Mouse (Mus musculus) left cerebral cortex, adult 2 months (tissue): ENCODE measurements at regions not wholly inside any gene's neighbourhood (a gene's known extent, or its start where the extent isn't known, plus 50 kb on each side); places are given as distances from the start of the nearest gene placed in this dataset.

Source experiments
- DNase-seq, 2 experiments: peaks; one replicate each; pipeline ENCODE4 v3.0.0; 2021 to 2022; ENCODE audit warnings: low spot score in 2 of 2, mixed read lengths in 1 of 2; ENCODE audit errors: extremely low spot score in 1 of 2
- H3K27ac ChIP-seq: fragments of 200-600 bp; 2 replicates; pipeline ENCODE4 v1.8.1; 2022
- H3K4me3 ChIP-seq: fragments of 200-600 bp; 2 replicates; pipeline ENCODE4 v1.8.1; 2022
- CTCF ChIP-seq: fragments of 200-600 bp; IDR thresholded peaks from 2 replicates; pipeline ENCODE4 v1.8.1; 2022; ENCODE audit warnings: antibody characterized with exemption, mild to moderate bottlenecking, moderate library complexity
- intact Hi-C: fragments of 180-260 bp; cut with DNase I; formaldehyde crosslinking; loops from one replicate; pipeline ENCODE4 v1.15.1; 2025

DNA sequence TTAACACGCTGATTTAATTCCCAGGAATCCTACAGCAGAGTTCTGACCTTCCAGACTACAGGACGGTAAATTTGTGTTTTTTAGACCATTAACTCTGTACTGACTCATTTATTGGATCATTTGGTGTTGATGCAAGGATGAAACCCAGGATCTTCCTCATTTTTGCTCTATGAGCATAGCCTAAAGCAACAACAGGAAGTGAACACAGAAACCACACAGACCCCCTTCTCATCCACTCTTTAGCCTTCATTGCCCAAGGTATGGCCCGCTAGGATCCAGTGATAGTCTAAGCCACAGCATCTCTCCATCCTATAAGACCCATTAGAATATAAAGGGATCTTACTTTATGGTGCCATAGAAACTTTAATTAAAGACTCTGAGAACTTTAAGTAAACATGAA is 56.5 kb upstream of the Grin2b start:
- intact Hi-C loops = no loop called here
- Histone ChIP-seq H3K4me3 (no peak overlapping the region), H3K27ac (no peak overlapping the region)
- DNase-seq = no peak
- TF ChIP-seq CTCF = no peak

DNA sequence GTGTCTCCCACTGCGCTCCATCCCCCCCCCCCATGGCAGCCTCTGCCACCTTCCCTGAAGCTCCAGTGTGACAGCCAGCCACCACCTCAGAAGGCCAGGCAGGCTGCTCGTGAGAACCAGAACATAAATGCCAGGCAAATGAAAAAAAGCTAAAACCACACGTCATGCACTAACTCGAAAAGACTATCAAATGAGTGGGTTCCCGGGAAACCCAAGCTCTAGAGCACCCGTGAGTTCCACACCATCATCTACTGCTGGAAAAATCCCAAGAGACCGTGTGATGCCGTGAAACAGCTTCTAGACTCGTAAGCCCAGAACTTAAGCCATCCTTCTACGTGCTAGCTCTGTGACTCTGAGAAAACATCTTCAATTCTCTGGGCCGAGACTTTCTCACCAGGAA is 62.2 kb upstream of the Grin2b start:
- no peak for DNase-seq
- intact Hi-C loops = loop anchor here (5.0 kb wide), 1 partner anchor 117 kb away; no protein-coding TSS in a partner anchor
- TF ChIP-seq CTCF = no peak
- Histone ChIP-seq H3K27ac (peak overlapping the region; percentile 41), H3K4me3 (no peak overlapping the region)

DNA sequence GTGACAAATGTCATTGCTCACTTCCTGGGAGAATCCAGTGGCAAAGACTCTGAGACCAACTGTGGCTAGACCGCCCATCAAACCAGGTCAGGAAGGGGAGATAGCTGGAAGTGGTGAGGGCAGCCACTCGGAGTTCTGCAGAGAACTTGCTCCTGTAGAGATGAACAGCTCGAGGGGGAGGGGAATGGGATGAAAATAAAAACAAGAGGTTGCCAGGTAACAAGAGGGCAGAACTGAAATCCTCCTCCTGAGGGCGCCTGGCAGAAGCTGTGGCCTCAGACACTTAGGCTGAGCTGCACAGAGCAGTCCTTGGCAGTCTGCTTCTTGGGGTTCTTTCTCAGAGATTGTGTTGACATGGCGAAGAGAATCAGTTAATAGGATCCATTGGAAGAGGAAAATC is 65.7 kb upstream of the Grin2b start:
- no peak overlapping the region for H3K4me3 ChIP-seq
- intact Hi-C loops = loop anchor here (5.0 kb wide), 1 partner anchor 113 kb away; no protein-coding TSS in a partner anchor
- DNase-seq = no peak
- peak overlapping the region; percentile 85 for H3K27ac ChIP-seq
- no peak; the same call in 1 of the 2 replicates for TF ChIP-seq CTCF

DNA sequence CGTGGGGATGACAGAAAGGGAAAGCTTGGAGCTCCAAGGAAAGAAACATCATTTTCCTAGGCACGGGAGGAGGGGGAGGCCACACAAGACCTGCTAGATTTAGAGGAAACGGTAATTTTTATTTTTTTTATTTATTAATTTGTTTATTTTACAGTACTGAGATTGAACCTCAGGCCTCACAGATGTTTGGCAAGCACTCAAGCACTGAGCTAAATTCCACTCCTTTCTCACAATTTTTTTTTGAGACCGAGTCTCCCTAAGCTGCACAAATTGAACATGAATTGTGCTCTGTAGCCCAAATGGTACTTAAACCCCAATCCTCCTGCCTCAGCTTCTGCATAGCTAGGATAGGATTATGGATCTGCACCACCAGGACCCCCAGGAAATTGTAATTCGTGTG is 66.1 kb upstream of the Grin2b start:
- intact Hi-C loops = loop anchor here (5.0 kb wide), 1 partner anchor 113 kb away; no protein-coding TSS in a partner anchor
- Histone ChIP-seq H3K27ac (peak overlapping the region; percentile 85), H3K4me3 (no peak overlapping the region)
- DNase-seq = no peak
- TF ChIP-seq CTCF = no peak

DNA sequence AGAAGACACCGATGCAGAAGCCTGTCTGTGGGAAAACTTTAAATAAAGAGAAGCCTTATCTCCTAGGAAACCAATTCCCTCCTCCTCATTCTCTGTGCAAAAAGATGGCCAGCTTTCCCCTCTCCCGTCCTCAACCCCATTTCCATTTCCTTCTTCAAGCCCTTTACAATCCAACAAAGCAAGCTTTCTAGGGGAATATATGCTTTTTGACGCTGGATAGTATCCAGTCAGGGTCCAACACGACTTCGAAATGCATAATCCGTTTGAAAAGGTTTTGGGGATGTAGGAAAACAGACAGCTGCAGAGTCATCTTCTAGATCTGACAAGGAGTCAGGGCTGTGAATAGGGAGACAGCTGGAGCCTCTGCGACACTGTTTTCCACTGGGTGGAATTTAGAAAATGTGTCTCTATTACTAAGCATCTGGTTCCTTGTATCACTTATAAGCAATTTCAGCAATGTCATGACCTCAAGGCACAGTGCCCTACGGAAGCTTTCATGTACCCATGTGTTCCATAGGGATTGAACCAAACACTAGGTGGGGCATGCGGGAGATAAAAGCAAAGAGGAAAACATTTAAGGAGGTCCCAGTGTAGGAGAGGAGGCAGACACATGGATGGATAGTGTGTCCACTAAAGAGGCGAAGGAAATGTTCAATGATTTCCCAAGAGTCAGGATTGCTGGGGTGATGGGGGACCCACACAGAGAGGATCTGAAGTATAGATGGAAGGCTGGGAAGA is 68.4 kb upstream of the Grin2b start:
- peak overlapping the region; percentile 85 for H3K27ac ChIP-seq
- intact Hi-C loops = loop anchor here (5.0 kb wide), 1 partner anchor 69 kb away; the partner anchor contains the start of gene Grin2b

DNA sequence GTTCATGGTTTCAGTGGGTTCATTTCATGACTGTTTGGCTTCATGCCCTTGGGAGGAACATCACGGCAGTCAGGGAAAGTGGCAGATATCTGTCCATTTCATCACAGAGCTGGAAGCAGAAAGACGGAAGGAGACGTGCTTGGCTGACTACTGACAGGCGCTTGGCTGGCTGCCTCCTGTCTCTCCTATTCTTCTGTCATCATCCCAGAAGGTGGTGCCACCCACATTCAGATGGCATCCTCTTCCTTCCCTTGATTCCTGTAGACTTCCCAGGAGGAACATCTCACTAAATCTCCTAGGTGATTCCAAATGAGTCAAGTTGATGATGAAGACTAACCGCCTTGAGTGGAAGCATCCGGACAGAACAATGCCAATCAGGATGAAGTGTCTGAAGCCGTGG is 71.6 kb upstream of the Grin2b start:
- no peak overlapping the region for H3K4me3 ChIP-seq
- intact Hi-C loops = loop anchor here (5.0 kb wide), 1 partner anchor 73 kb away; the partner anchor contains the start of gene Grin2b
- no peak overlapping the region for H3K27ac ChIP-seq
- TF ChIP-seq CTCF = no peak
- DNase-seq = no peak

More for the DNA sequence above, 68.4 kb upstream of the Grin2b start:
- no peak overlapping the region for H3K4me3 ChIP-seq
- peak in 1 of 2 experiments; percentile 35 for DNase-seq
- peak; percentile 5; the same call in 1 of the 2 replicates for TF ChIP-seq CTCF

DNA sequence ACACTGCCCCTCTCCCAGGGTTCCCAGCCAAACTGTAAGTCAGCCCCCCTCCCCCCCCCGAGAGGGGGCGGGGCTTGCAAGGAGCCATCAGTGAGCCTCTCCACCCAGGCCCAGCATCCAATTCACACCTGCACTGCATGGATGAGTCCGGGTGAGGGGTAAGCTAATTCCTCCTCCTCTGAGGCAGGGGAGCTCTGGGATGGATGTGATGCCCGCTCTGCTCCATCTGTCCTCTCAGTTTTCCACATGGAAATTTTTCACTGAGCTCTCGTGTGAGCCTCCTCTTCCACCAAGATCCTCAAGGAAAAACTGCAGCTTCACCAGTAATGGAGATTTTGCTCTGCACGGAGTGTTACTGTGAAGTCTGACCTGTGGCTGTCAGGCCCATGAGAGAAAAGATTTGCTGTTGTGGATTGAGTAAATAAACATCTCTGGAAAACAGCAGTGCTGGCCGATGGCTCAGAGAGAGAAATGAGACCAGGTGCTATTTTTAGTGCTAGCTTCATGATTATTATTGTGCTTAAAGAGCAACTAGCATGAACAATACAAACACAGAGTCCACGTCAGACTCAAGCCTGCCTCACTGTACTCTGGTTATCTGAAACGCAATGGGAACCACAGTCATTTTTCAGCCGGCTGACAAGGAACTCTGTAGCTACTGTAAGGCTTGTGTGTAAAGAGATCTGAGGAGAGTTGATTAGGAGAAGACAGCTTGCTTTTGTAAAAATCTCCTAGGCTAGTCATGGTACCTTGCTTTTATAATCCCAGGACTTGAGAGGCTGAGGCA is 71.4 kb upstream of the Gm8994 start:
- no peak for DNase-seq
- intact Hi-C loops = no loop called here
- TF ChIP-seq CTCF = no peak
- H3K4me3 ChIP-seq = no peak overlapping the region
- H3K27ac ChIP-seq = peak overlapping the region; percentile 8; the same call in 1 of the 2 replicates

DNA sequence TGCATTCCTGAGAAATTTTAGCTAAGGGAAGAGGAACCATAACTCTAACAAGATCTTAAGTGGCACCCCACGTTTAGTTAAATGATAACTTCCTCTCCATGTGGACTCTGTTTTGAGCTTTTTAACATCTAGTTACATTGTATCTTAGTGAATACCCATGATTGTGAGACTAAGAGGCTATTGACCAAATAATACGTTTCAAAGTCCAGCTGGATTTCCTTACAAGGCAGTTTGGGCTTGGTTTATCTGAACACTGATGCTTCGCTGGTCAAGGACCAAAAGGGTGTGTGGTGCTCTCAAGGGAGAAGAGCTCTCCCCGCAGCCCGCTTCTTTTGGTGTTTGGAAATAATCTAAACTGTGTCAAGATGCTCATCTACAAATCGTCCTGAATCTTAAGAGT is 51.6 kb upstream of the Gm8994 start:
- H3K4me3 ChIP-seq = no peak overlapping the region
- no peak for DNase-seq
- intact Hi-C loops = no loop called here
- no peak for TF ChIP-seq CTCF
- H3K27ac ChIP-seq = no peak overlapping the region

DNA sequence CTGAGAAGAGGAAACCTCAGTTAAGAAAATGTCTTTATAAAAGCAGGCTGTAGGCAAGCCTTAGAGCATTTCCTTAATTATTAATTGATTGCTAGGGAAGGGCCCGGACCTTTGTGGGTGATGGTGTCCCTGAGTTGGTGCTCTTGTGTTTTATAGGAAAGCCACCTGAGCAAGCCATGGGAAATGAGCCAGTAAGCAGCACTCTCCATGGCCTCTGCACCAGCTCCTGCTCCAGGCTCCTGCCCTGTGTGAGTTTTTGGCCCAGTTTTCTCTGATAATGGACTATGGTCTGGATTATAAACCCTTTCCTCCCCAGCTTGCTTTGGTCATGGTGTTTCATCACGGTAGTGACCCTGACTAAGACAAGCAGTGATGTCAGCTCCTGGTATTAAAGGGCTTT is 50.6 kb upstream of the Gm8994 start:
- H3K27ac ChIP-seq = no peak overlapping the region
- TF ChIP-seq CTCF = no peak
- intact Hi-C loops = no loop called here
- no peak for DNase-seq
- H3K4me3 ChIP-seq = no peak overlapping the region
